Comparison of ENCODE assay signal across 8 mouse cellular contexts in the genomic region with DNA sequence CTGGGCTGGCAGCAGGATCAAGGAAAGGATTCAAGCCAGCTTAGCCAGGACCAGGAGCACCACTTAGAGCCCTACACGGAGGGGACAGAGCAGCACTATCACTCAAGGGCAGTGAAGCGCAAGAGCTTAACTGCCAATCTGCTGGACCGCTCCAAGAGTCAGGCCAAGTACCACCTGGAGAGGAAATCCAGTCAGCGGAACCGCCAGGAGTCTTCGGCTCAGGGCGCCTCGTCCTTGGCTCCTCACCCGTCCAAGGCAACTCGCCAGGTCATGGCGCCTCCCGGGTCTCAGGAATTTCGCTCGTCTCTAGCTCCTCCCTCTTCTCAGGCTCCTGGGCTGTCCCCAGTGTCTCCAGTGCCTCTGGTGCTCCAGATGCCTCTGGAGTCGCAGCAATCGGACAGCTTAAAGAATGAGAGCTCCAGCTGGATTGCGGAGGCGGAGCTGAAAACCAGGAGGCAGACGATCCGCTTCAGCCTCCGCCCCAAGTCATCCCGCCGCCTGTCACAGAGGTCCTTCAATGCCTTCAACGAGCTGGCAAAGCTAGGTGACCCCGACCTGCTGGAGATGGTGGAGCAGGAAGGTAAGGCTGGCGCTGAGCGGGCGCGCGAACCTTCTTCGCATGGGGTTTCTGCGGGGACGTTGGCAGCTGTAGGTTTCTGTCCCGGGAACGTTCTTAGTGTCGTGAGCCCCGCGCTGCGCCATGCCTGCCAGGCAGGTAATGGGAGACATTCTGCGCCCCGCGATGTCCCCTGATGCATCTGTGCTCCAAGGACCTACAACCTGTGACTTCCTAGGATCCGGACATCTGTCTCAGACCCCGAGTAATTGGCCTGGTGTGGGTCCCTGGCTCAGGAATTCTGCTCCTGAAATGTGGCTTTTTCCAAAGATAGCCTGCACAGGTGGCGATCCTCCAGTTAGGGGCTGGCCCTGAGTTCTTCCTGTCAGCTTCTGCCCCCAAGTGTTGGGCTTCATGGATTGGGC. TPM values are rescaled to one million over a fixed set of nuclear protein-coding genes. Genes with fewer than 3 reads are reported as not detected.
DNase-seq lines count a peak whose midpoint lies in the region; ATAC-seq lines count a peak whose summit lies in the region.

A gene (plus strand): TSS at position 359 of the 981 bp plus-strand sequence.

- peak within 1 kb of the TSS; percentile 63 for H3K4me3 ChIP-seq in embryonic facial prominence, embryonic 10.5 days
- peak within 1 kb of the TSS; percentile 54 for H3K4me3 ChIP-seq in limb, embryonic 10.5 days
- H3K4me3 ChIP-seq in midbrain, embryonic 14.5 days (replicated peaks; ENCODE audit: low read depth, low read length), result peak within 1 kb of the TSS; percentile 52
- H3K4me3 ChIP-seq in stomach, embryonic 14.5 days (ENCODE audit: low read depth, low read length), result peak within 1 kb of the TSS; percentile 26

- peaks cover 37% of the 10 kb centered on the region for H3K27me3 ChIP-seq in embryonic facial prominence, embryonic 10.5 days (replicated peaks; ENCODE audit: low read depth, poor library complexity, severe bottlenecking)
- H3K27me3 ChIP-seq in limb, embryonic 10.5 days (ENCODE audit: low read depth, poor library complexity, severe bottlenecking), result peaks cover 34% of the 10 kb centered on the region
- H3K27me3 ChIP-seq in midbrain, embryonic 14.5 days (ENCODE audit: control insufficient read depth, insufficient read depth, low read length), result no peaks in the 10 kb centered on the region
- H3K27me3 ChIP-seq in stomach, embryonic 14.5 days (ENCODE audit: control insufficient read depth, insufficient read depth, low read length), result no peaks in the 10 kb centered on the region

- no peaks in the 10 kb centered on the region for H3K36me3 ChIP-seq in embryonic facial prominence, embryonic 10.5 days (replicated peaks)
- no peaks in the 10 kb centered on the region for H3K36me3 ChIP-seq in limb, embryonic 10.5 days
- H3K36me3 ChIP-seq in midbrain, embryonic 14.5 days (ENCODE audit: control insufficient read depth, insufficient read depth, low read length), result no peaks in the 10 kb centered on the region
- no peaks in the 10 kb centered on the region for H3K36me3 ChIP-seq in stomach, embryonic 14.5 days (ENCODE audit: control insufficient read depth, insufficient read depth, low read length)

- H3K4me2 ChIP-seq in midbrain, embryonic 14.5 days (ENCODE audit: low read length), result peak within 1 kb of the TSS; percentile 75
- H3K4me2 ChIP-seq in stomach, embryonic 14.5 days (replicated peaks; ENCODE audit: low read depth, low read length), result peak within 1 kb of the TSS; percentile 57

- peak within 1 kb of the TSS; percentile 59 for H3K9ac ChIP-seq in midbrain, embryonic 14.5 days (replicated peaks; ENCODE audit: low read length)
- no peak within 1 kb of the TSS for H3K9ac ChIP-seq in stomach, embryonic 14.5 days (replicated peaks; ENCODE audit: low read depth, low read length)

- WGBS in embryonic facial prominence, embryonic 10.5 days, result 3% methylated on average over 45 of the region's 45 CpGs
- 3% methylated on average over 45 of the region's 45 CpGs for WGBS in limb, embryonic 10.5 days
- WGBS in midbrain, embryonic 14.5 days, result 3% methylated on average over 45 of the region's 45 CpGs
- 2% methylated on average over 45 of the region's 45 CpGs for WGBS in stomach, embryonic 14.5 days

- DNase-seq in adrenal gland, postnatal 10 days, result peak; percentile 43
- peak; percentile 61 for DNase-seq in embryonic facial prominence, embryonic 10.5 days (ENCODE audit: low spot score)
- DNase-seq in heart, adult 18-20 months, result peak; percentile 14 to 41
- DNase-seq in kidney, adult 8-10 months, result peak; percentile 81 to 86
- peak; percentile 53 for DNase-seq in limb, embryonic 10.5 days (ENCODE audit: low spot score)
- peak; percentile 66 for DNase-seq in midbrain, embryonic 14.5 days
- DNase-seq in natural killer cell, adult 2 months (ENCODE audit: low spot score in 2 of 2), result no peak

- H3K9me3 ChIP-seq in embryonic facial prominence, embryonic 10.5 days, result no peaks in the 10 kb centered on the region
- H3K9me3 ChIP-seq in limb, embryonic 10.5 days (replicated peaks), result no peaks in the 10 kb centered on the region
- no peaks in the 10 kb centered on the region for H3K9me3 ChIP-seq in midbrain, embryonic 14.5 days (ENCODE audit: control insufficient read depth, low read length)
- no peaks in the 10 kb centered on the region for H3K9me3 ChIP-seq in stomach, embryonic 14.5 days (ENCODE audit: control insufficient read depth, low read depth, low read length)

- peaks cover 9% of the 10 kb centered on the region for H3K4me1 ChIP-seq in embryonic facial prominence, embryonic 10.5 days
- peaks cover 11% of the 10 kb centered on the region for H3K4me1 ChIP-seq in limb, embryonic 10.5 days
- no peaks in the 10 kb centered on the region for H3K4me1 ChIP-seq in midbrain, embryonic 14.5 days (ENCODE audit: control insufficient read depth, insufficient read depth, low read length)
- H3K4me1 ChIP-seq in stomach, embryonic 14.5 days (ENCODE audit: control insufficient read depth, insufficient read depth, low read length), result no peaks in the 10 kb centered on the region

- no peak within 1 kb of the TSS for H3K27ac ChIP-seq in embryonic facial prominence, embryonic 10.5 days (replicated peaks)
- H3K27ac ChIP-seq in limb, embryonic 10.5 days, result peak within 1 kb of the TSS; percentile 14; the same call in 1 of the 2 replicates
- H3K27ac ChIP-seq in midbrain, embryonic 14.5 days (replicated peaks; ENCODE audit: low read depth, low read length), result no peak within 1 kb of the TSS
- H3K27ac ChIP-seq in stomach, embryonic 14.5 days (ENCODE audit: low read length), result no peak within 1 kb of the TSS

- ATAC-seq in midbrain, embryonic 14.5 days (ENCODE audit: low FRiP score, low TSS enrichment), result peak; percentile 46
- peak; percentile 78 for ATAC-seq in stomach, embryonic 14.5 days (ENCODE audit: insufficient number of reproducible peaks, insufficient read depth, low FRiP score, low read depth)

RNA-seq across cellular contexts. Expression of the gene that starts here (rescaled TPM):
- total RNA-seq in adrenal gland, postnatal 10 days (2021), result 1 to 10 TPM in 1 of 2 experiments, under 1 TPM in 1; 0.84 to 2.5 TPM
- polyA plus RNA-seq in embryonic facial prominence, embryonic 10.5 days (2016; fragmentation: Nextera tagmentation; extraction: Ambion mirVana), result 0.05 and 0.13 TPM in 2 replicates
- total RNA-seq in heart, adult 18-20 months (2021), result 1 to 10 TPM; 2.4 to 3.4 TPM
- polyA plus RNA-seq in limb, embryonic 10.5 days (2016; fragmentation: Nextera tagmentation; extraction: Ambion mirVana), result 0.01 TPM in 1 of 2 replicates, not detected in the other
- 1.3 TPM in 2 replicates for polyA plus RNA-seq in midbrain, embryonic 14.5 days (2014; fragmentation: Nextera tagmentation; extraction: Ambion mirVana)
- 0.25 and 0.27 TPM in 2 replicates for polyA plus RNA-seq in stomach, embryonic 14.5 days (2014; fragmentation: Nextera tagmentation; extraction: Ambion mirVana)

Comparison
In these comparisons a context has a peak if more than half of its experiments do, and no peak if none do; other contexts are left out.
1. Peak in DNase-seq and H3K4me3 ChIP-seq in embryonic facial prominence, embryonic 10.5 days; RNA of the gene not detected or under 1 TPM.
2. Peak in DNase-seq, H3K4me3 ChIP-seq and H3K27ac ChIP-seq in limb, embryonic 10.5 days; RNA of the gene not detected or under 1 TPM.
3. Peak in ATAC-seq, H3K4me3 ChIP-seq and H3K4me2 ChIP-seq in stomach, embryonic 14.5 days; RNA of the gene not detected or under 1 TPM.
4. DNase-seq: peak in adrenal gland, postnatal 10 days (single experiment), heart, adult 18-20 months (2 of 2), kidney, adult 8-10 months (2 of 2) and midbrain, embryonic 14.5 days (single experiment); none in natural killer cell, adult 2 months (0 of 2).
5. Peak in every context shown above with its lines, with median percentiles within 50 percentile points of each other: H3K4me3 ChIP-seq.